Mouse (Mus musculus) forebrain, embryonic 12.5 days (tissue): ENCODE results near the gene Thoc3. TPM values are rescaled to one million over a fixed set of nuclear protein-coding genes. Genes with fewer than 3 reads are reported as not detected.
"Not testable (repeated sequence)": the region's sequence is repeated elsewhere in the genome, so short reads cannot be mapped to it uniquely, and the experiment has no call there.

ENCODE experiments used
- ATAC-seq: fragments of 200-750 bp; cut with Nextera tagmentation; 2 replicates; pipeline ENCODE4 v1.8.0; 2017; ENCODE audit warnings: moderate TSS enrichment; ENCODE audit not compliant: low FRiP score
- H3K27ac ChIP-seq: fragments of 300-500 bp; sonication (generic); 2 replicates; pipeline ENCODE4 v1.5.1; 2016; ENCODE audit warnings: mild to moderate bottlenecking
- H3K27me3 ChIP-seq: fragments of 300-500 bp; sonication (generic); 2 replicates; pipeline ENCODE4 v1.6.1; 2016; ENCODE audit warnings: mild to moderate bottlenecking
- H3K36me3 ChIP-seq: fragments of 300-500 bp; sonication (generic); replicated peaks from 2 replicates; pipeline ENCODE4 v1.6.1; 2016; ENCODE audit warnings: mild to moderate bottlenecking
- H3K4me1 ChIP-seq: fragments of 300-500 bp; sonication (generic); 2 replicates; pipeline ENCODE4 v1.6.1; 2016
- H3K4me2 ChIP-seq: fragments of 300-500 bp; sonication (generic); 2 replicates; pipeline ENCODE4 v1.6.1; 2016; ENCODE audit warnings: mild to moderate bottlenecking, moderate library complexity
- H3K4me3 ChIP-seq: fragments of 300-500 bp; sonication (generic); replicated peaks from 2 replicates; pipeline ENCODE4 v1.5.1; 2016; ENCODE audit warnings: mild to moderate bottlenecking
- H3K9ac ChIP-seq: fragments of 300-500 bp; sonication (generic); 2 replicates; pipeline ENCODE4 v1.6.1; 2016; ENCODE audit warnings: mild to moderate bottlenecking
- H3K9me3 ChIP-seq: fragments of 300-500 bp; sonication (generic); 2 replicates; pipeline ENCODE4 v1.6.1; 2016
- WGBS: fragments of 180-500 bp; shearing (Covaris S2); methylation state at CpG from one replicate; pipeline ENCODE4 v1.1.7; 2016; 5-methylcytosine and 5-hydroxymethylcytosine counted together
- polyA plus RNA-seq: library from polyadenylated mRNA; unstranded; fragments of >200 nt; fragmentation: Nextera tagmentation; extraction: Ambion mirVana; gene quantifications from 2 replicates; pipeline ENCODE4 v1.2.1, GENCODE M21; 2016

Gene Thoc3
- 125 and 134 TPM in 2 replicates for polyA plus RNA-seq

DNA sequence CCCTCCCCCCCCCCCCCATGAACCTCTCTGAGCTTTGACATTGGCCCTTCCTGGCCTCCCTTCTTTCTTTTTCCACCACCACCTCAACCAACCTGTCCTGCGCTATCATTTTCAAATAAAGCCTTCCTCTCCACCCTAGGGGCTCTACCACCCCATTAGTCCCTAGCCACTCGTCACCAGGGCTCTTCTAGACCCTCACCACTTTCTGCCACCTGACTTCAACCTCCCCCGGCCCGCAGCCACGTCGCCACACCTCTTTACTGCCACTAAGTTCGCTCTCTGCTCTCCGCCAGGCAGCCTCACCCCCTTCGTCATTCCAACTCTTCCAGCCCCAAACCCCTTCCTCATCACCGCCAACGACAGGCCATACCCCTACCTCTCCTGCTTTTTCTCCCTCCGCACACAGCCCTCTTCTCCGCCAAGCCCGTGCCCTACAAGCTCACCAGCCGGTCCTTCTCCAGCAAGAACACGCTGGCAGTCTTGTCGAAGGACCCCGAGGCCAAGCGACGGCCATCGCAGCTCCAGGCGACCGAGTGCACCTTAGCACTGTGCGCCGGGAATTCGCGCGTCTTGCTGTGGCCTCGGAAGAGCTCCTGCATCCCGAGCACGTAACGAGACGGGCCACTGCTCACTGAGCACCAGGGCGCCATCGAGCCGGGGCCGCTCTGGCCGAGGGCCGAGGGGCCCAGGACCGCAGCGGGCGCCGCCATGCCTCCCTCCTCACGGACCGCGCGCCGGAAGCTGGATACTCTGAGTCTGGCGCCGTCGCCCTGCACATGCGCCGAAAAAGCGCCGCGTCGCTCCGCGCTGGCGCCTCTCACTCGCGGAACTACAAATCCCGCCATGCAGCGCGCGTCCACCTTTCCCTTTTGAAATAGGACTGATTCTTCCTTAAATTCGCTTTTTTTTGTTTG is at the start of gene Thoc3:
Thoc3 (minus strand) TSS at position 752 of the 914 bp plus-strand sequence.
- peaks cover 3% of the 10 kb centered on the region; the same call in 1 of the 2 replicates for H3K9me3 ChIP-seq
- H3K36me3 ChIP-seq: peaks cover 42% of the 10 kb centered on the region
- H3K9ac ChIP-seq: peak within 1 kb of the TSS; percentile 85
- H3K4me1 ChIP-seq: peaks cover 13% of the 10 kb centered on the region
- peak; percentile 97 for ATAC-seq
- peaks cover 4% of the 10 kb centered on the region; the same call in 1 of the 2 replicates for H3K27me3 ChIP-seq
- H3K4me3 ChIP-seq: peak within 1 kb of the TSS; percentile 79
- under 1% methylated on average over 67 of the region's 67 CpGs for WGBS
- peak within 1 kb of the TSS; percentile 92 for H3K4me2 ChIP-seq
- peak within 1 kb of the TSS; percentile 31; the same call in 1 of the 2 replicates for H3K27ac ChIP-seq

DNA sequence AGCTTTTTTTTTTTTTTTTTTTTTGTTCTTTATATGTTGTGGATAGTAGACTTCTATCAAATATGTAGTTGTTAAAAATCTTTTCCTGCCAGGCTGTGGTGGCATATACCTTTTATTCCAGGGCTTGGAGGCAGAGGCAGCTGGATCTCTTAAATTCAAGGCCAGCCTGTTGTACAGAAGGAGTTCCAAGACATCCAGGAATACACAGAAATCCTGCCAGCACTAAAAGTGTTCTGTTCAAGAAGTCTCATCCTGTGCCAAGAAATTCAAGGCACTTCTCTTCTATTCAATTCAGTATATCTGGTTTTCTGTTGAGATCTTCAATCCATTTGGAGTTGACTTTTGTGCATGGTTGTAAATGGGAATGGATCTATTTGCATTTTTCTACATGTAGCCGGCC is 37.3 kb upstream of the Thoc3 start:
- Histone ChIP-seq H3K4me3 (no peak overlapping the region), H3K36me3 (no peaks in the 10 kb centered on the region), H3K9ac (no peak overlapping the region), H3K4me1 (peaks cover 17% of the 10 kb centered on the region), H3K9me3 (no peaks in the 10 kb centered on the region), H3K4me2 (no peak overlapping the region), H3K27me3 (peaks cover 6% of the 10 kb centered on the region), H3K27ac (no peak overlapping the region)
- no peak for ATAC-seq
- 92% methylated on average over 1 of the region's 1 CpGs for WGBS

DNA sequence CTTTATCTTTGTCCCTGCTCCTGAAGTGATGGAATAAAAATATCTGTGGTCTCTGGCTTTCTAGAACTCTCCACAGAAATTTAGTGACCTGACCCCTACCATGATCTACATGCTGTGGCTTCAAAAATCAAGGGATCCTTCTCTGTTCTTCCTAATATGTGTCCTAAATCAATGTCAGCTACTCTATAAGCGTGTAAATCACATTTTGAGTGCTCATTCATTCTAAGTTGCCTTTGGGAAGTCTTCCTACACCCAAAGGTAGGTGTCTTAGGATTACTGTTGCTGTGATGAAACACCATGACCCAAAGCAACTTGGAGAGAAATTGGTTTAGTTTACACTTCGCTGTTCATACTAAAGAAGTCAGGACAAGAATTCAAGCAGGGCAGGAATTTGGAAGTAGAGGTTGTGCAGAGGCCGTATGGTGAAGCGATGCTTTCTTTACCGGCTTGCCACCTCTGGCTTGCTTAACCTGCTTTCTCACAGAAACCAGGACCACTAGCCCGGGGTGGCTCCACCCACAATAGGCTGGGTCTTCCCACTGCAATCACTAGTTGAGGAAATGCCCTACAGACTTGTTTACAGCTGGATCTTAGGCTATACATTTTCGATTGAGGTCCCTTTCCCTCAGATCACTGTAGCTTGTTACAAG is 36.1 kb upstream of the Thoc3 start:
- Histone ChIP-seq H3K36me3 (no peaks in the 10 kb centered on the region), H3K4me2 (peak overlapping the region; percentile 89), H3K9me3 (no peaks in the 10 kb centered on the region), H3K4me1 (peaks cover 17% of the 10 kb centered on the region), H3K9ac (peak overlapping the region; percentile 88), H3K27ac (peak overlapping the region; percentile 75; the same call in 1 of the 2 replicates), H3K4me3 (peak overlapping the region; percentile 77), H3K27me3 (peaks cover 6% of the 10 kb centered on the region)
- ATAC-seq: no peak
- 46% methylated on average over 7 of the region's 7 CpGs for WGBS

DNA sequence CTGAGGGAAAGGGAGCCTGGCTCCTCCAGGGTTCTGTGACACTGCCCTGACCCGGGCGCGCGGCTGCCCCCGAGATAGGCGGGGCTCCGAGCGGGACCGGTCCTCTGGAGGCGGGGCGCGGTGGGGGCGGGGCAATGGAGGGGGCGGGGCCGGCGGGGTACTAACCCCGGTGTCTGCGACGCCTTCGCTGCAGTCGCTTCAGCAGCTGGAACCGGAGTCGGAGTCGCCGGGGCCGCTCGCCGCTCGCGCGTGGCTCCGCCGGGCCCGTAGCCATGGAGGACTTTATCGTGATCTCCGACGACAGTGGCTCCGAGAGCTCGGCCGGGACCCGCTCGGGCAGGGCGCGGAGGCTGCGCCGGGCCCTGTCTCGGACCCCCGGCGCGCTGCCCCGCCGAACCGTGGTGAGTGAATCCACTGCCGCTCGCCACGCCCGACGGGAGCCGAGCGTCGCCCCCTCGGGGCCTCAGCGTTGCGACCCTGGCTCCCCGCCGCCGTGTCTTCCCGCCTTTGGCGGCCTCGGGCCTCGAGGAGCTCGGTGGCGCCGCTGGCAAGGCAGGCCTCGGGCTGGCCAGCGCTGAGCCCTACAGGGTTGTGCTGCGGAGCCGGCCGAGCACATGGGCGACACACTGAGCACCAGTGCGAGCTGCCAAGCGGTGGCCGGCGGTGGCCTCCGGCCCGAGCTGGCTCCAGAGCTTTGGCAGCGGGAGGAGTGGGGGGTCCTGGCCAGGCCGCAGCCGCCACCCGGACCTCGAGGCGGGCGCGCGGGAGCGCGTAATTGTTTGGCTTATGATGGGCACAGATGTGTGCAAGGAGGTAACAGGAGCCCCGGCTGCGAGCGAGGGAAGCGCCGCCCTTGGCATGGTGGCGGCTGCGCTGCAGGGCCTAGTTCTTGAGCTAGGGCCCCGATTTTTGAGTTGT is 35.2 kb upstream of the Thoc3 start, which contains the start of gene Simc1:
Simc1 (plus strand) TSS at position 176 of the 918 bp plus-strand sequence.
- H3K27ac ChIP-seq: peak within 1 kb of the TSS; percentile 75
- WGBS: under 1% methylated on average over 104 of the region's 105 CpGs
- H3K4me1 ChIP-seq: peaks cover 17% of the 10 kb centered on the region
- H3K4me2 ChIP-seq: peak within 1 kb of the TSS; percentile 89
- ATAC-seq: peak; percentile 92
- H3K27me3 ChIP-seq: peaks cover 6% of the 10 kb centered on the region
- H3K4me3 ChIP-seq: peak within 1 kb of the TSS; percentile 77
- no peaks in the 10 kb centered on the region for H3K36me3 ChIP-seq
- no peaks in the 10 kb centered on the region for H3K9me3 ChIP-seq
- H3K9ac ChIP-seq: peak within 1 kb of the TSS; percentile 88

DNA sequence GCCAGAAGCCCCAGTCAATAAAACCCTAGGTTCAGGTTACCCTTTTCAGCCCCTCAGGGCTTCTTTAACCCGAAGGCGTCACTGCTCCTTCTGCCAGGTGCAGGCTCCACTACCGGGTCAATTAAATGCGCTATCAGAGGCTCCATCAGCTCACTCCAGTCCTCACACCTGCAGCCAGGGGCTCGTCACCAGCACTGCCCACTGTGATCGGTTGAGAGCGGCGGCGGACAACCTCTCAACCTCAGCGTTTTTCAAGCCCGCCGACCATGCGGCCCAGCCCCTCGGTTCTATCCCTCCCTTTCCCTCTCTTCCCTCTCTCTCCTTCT is 34.6 kb upstream of the Thoc3 start:
- Histone ChIP-seq H3K27me3 (peaks cover 6% of the 10 kb centered on the region), H3K4me3 (peak overlapping the region; percentile 77), H3K4me1 (peaks cover 17% of the 10 kb centered on the region), H3K9ac (peak overlapping the region; percentile 88), H3K4me2 (peak overlapping the region; percentile 89), H3K36me3 (no peaks in the 10 kb centered on the region), H3K27ac (peak overlapping the region; percentile 75; the same call in 1 of the 2 replicates), H3K9me3 (no peaks in the 10 kb centered on the region)
- ATAC-seq: peak; percentile 73
- WGBS: under 1% methylated on average over 14 of the region's 14 CpGs

DNA sequence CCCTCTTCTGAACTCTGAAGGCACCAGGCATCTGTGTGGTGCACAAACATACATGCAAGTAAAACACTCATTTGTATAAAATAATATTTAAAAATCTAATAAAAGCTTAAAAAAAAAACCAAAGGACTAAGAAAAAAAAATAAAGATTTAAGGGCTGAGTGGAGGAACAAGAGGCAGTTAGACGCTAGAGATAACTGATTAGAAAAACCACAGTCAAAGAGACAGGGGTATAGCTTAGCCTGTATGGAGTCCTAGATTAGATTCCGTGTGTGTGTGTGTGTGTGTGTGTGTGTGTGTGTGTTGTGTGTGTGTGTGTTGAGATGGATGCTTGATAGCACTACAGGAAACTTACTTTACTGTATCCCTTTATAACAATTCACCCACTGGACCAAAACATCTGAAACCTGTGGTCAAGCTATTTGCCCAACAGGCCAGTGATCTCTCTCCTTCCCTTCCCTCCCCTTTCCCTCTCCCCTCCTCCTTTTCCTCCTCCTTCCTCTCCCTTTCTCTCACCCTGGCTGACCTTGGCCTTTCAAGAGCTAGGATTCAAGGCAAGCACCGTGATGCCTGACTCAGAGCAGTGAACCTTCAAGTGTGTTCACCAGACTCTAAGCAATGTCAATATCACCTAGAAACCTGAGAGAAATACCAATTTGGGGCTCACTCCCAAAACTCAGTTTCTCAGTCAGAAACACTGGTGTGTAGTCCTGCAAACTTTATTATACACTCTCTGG is 33.5 kb upstream of the Thoc3 start:
- WGBS: 69% methylated on average over 3 of the region's 3 CpGs

DNA sequence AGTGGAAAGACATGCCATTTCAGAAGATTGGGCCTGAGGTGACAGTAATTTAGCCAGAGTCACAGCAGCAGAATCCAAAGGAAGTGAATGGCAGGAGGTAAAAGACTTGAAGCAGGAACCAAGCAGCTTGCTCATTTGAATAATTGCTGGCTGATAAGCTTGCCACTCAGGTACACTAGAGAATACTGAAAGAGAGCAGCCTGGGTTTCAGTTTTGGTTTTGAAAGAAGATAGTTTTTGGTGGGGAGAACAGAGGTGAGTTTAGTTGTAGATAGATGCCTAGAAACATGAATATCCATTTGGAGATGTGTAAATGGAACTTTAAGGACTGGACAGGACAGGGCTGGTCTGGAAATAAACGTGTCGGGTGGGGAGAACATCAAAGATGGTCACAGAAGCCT is 32.7 kb upstream of the Thoc3 start:
- no peak for ATAC-seq
- 80% methylated on average over 2 of the region's 2 CpGs for WGBS
- H3K36me3 ChIP-seq: no peaks in the 10 kb centered on the region
- H3K9me3 ChIP-seq: no peaks in the 10 kb centered on the region
- peaks cover 6% of the 10 kb centered on the region for H3K27me3 ChIP-seq
- H3K4me1 ChIP-seq: peaks cover 17% of the 10 kb centered on the region
- no peak overlapping the region for H3K4me3 ChIP-seq
- no peak overlapping the region for H3K4me2 ChIP-seq
- no peak overlapping the region for H3K9ac ChIP-seq
- H3K27ac ChIP-seq: no peak overlapping the region

More for the DNA sequence above, 33.5 kb upstream of the Thoc3 start:
- no peak for ATAC-seq
- peaks cover 17% of the 10 kb centered on the region for H3K4me1 ChIP-seq
- no peaks in the 10 kb centered on the region for H3K36me3 ChIP-seq
- no peak overlapping the region for H3K4me3 ChIP-seq
- no peak overlapping the region for H3K9ac ChIP-seq
- H3K27me3 ChIP-seq: peaks cover 6% of the 10 kb centered on the region
- H3K4me2 ChIP-seq: no peak overlapping the region
- H3K9me3 ChIP-seq: no peaks in the 10 kb centered on the region
- H3K27ac ChIP-seq: no peak overlapping the region

DNA sequence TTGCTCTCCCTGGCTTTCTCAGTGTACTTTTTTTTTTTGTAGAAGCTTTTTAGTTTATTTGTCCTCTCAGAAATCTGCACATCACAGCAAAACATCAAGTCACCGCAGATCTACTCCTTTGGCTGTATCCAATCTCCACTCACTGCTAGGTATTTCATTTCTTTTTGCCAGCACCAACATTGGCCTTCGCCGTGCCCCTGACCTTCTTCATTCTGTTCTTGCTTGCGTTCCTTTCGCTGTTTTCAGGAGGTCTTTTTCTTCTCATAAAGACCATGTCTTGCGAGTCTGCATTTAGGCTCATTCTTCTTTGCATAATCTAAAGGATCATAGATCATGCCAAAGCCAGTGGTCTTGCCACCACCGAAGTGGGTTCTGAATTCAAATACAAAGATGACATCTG is 30.9 kb upstream of the Thoc3 start:
- not testable (repeated sequence) for H3K4me2 ChIP-seq, H3K27ac ChIP-seq, H3K36me3 ChIP-seq, H3K27me3 ChIP-seq, H3K9ac ChIP-seq, H3K4me1 ChIP-seq, ATAC-seq, H3K4me3 ChIP-seq, H3K9me3 ChIP-seq
- 91% methylated on average over 7 of the region's 7 CpGs for WGBS

DNA sequence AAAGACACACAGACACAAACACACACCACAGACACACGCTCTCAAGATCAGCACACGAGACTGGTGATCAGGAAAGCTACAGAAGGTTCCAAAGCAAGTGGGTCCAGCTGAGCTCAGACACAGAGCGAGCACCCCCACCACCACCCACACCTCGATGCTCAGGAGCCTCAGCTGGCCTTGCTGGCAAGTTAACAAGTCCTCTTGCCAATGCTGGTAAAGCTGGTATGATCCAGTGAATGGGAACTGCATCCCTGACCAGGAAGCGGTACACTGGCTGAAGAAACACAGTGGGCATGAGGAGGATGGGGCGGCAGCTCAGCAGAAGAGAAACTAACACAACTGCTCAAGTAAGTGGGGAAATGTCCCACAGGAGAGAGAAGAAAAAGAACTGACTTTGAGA is 22.7 kb upstream of the Thoc3 start:
- no peaks in the 10 kb centered on the region for H3K9me3 ChIP-seq
- no peak overlapping the region for H3K9ac ChIP-seq
- H3K27ac ChIP-seq: no peak overlapping the region
- H3K27me3 ChIP-seq: no peaks in the 10 kb centered on the region
- no peak for ATAC-seq
- H3K4me2 ChIP-seq: no peak overlapping the region
- H3K4me1 ChIP-seq: no peaks in the 10 kb centered on the region
- no peak overlapping the region for H3K4me3 ChIP-seq
- WGBS: 87% methylated on average over 6 of the region's 6 CpGs
- H3K36me3 ChIP-seq: no peaks in the 10 kb centered on the region

DNA sequence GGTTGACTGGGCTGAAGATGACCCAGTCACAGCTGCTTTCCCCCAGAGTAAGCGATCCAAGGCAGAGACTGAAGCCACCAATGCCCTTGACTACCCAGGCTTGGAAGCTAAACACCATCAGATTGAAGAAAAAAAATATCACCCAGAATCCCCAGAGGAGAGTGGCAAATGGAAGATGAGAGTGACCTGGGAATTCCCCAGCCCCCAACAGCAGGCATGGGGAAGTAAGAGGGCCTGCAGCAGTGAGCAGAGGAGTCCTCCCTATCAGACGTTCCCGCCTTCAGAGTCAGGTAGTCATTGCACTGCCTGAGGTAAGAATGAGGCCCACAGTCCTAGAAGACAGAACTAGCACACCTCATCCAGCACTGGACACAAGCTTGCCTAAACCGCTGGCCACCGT is 21.8 kb upstream of the Thoc3 start:
- 79% methylated on average over 5 of the region's 5 CpGs for WGBS
- H3K27me3 ChIP-seq: no peaks in the 10 kb centered on the region

DNA sequence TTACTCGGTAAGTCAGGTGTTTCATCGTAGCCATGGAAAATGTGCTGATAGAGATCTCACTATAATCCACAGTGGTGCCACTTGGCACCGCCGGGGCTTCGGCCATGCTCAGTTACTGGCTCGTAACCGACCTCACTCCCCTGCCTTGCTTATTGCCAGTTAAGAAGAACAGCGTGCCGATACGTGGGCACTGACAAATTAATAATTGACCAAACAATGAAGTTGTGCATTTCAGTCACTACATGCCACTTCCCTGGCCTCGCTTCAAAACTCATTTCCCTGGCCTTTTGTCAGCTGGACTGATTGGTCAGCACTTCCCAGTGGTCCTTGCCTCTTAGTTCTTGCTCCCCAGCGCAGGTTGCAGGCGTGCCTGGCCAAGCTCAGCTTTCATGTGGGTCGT is 12.8 kb upstream of the Thoc3 start:
- Histone ChIP-seq H3K9ac (no peak overlapping the region), H3K9me3 (no peaks in the 10 kb centered on the region), H3K27me3 (peaks cover 5% of the 10 kb centered on the region; the same call in 1 of the 2 replicates), H3K4me2 (no peak overlapping the region), H3K4me3 (no peak overlapping the region), H3K27ac (no peak overlapping the region), H3K36me3 (no peaks in the 10 kb centered on the region), H3K4me1 (no peaks in the 10 kb centered on the region)
- WGBS: 88% methylated on average over 14 of the region's 14 CpGs
- ATAC-seq: no peak

More for the DNA sequence above, 21.8 kb upstream of the Thoc3 start:
- Histone ChIP-seq H3K4me2 (no peak overlapping the region), H3K4me1 (no peaks in the 10 kb centered on the region), H3K36me3 (no peaks in the 10 kb centered on the region), H3K27ac (no peak overlapping the region), H3K9ac (no peak overlapping the region), H3K9me3 (no peaks in the 10 kb centered on the region), H3K4me3 (no peak overlapping the region)
- ATAC-seq: no peak
